Mouse (Mus musculus): ENCODE data around the gene Pde1c. TPM values are rescaled to one million over a fixed set of nuclear protein-coding genes. Genes with fewer than 3 reads are reported as not detected.

Pde1c gene
- polyA plus RNA-seq, 1 experiment: not detected

DNA sequence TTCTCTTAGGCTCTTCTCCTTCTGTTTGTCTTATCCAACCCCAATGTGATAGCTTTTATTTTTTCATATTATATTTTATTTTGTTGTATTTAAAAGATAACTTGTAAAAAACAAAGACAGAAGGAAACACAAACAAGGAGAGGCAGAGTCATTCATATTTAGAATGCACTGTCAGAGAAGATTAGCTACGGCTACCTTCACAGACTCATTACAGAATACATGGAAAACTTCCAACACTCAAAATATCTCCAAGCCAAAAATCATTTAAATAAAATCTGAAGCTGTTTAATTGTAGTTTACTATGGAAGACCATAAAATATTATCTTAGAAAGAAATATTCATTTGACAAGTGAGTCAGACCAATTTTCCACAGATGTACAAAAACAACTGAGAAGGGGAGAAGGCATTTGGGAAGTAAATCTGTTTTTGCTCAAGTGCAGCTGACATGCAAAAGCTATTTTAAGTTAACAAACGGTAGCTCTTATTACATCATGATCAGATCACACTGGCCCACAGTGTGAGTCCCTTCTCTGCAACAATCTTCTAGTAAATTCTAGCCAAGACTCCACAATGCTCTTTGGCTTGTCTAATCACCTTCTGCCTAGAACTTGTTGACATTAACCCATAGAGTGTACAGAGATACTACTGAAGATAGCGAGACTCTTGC is 438.3 kb downstream of the Pde1c start:
- TF ChIP-seq CTCF (IDR thresholded peaks at IDR 0.05; ENCODE audit: insufficient read depth, low read depth, low read length): no peak
- no peak for TF ChIP-seq POLR2A (IDR thresholded peaks at IDR 0.05; ENCODE audit: insufficient read depth, low read depth, low read length)
- no peaks in the 10 kb centered on the region for H3K4me1 ChIP-seq (ENCODE audit: control insufficient read depth, insufficient read depth, low read length)
- WGBS: 52% methylated on average over 3 of the region's 3 CpGs
- no peak overlapping the region for H3K27ac ChIP-seq (ENCODE audit: insufficient read depth, low read depth, low read length)
- no peak overlapping the region for H3K4me3 ChIP-seq (ENCODE audit: insufficient read depth, low read depth, low read length)

DNA sequence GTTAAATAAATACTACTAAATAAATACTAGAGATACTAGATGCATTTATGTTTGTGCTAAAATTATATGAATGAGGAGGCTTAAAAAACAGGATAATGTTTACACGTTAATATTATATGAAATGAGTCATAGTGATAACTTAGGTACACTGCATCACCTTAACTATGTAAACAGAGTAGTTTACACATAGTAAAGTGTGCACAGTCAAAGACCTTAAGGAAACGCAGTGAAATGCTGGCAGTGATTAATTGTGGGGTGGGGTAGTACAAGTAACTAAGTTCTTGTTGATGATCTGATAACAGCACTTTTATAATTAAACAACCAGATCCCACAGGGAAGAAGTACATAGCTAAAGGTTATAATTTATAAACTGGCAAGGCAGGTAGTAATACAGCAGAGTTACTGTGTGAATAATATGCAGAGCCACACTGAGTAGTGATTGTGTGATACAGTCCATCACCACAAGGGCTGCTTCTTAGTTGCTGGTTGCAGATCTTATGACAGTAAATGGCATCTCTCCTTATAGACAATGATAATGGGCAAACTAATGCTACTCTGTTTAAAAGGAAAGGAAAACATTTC is 469.3 kb downstream of the Pde1c start:
- WGBS: 86% methylated on average over 2 of the region's 2 CpGs
- Histone ChIP-seq H3K4me1 (ENCODE audit: control insufficient read depth, insufficient read depth, low read length) (no peaks in the 10 kb centered on the region), H3K4me3 (ENCODE audit: insufficient read depth, low read depth, low read length) (no peak overlapping the region), H3K27ac (ENCODE audit: insufficient read depth, low read depth, low read length) (no peak overlapping the region)
- TF ChIP-seq POLR2A (IDR thresholded peaks at IDR 0.05; ENCODE audit: insufficient read depth, low read depth, low read length) (no peak), CTCF (IDR thresholded peaks at IDR 0.05; ENCODE audit: insufficient read depth, low read depth, low read length) (no peak)

DNA sequence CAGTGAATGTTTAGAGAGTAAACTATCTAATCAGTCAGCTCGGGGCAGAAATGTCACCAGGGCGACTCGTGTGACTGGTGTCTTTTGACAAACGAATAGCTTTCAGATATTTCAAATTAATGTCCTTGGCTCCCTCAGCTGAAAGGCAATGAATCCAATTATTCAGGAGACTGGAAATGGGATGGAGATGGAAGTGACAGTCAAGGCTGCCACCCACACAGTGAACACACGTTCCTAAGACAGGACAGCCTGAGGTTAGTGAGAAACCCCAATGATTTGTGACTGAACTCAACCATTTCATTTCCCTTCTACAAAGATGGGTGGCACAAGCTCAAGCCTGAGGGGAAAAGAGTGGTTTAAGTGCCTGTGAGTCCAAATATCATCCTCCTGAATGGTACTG is 470.5 kb downstream of the Pde1c start:
- Histone ChIP-seq H3K27ac (ENCODE audit: insufficient read depth, low read depth, low read length) (no peak overlapping the region), H3K4me1 (ENCODE audit: control insufficient read depth, insufficient read depth, low read length) (no peaks in the 10 kb centered on the region), H3K4me3 (ENCODE audit: insufficient read depth, low read depth, low read length) (no peak overlapping the region)
- TF ChIP-seq CTCF (IDR thresholded peaks at IDR 0.05; ENCODE audit: insufficient read depth, low read depth, low read length) (no peak), POLR2A (IDR thresholded peaks at IDR 0.05; ENCODE audit: insufficient read depth, low read depth, low read length) (no peak)
- WGBS: 71% methylated on average over 5 of the region's 5 CpGs

DNA sequence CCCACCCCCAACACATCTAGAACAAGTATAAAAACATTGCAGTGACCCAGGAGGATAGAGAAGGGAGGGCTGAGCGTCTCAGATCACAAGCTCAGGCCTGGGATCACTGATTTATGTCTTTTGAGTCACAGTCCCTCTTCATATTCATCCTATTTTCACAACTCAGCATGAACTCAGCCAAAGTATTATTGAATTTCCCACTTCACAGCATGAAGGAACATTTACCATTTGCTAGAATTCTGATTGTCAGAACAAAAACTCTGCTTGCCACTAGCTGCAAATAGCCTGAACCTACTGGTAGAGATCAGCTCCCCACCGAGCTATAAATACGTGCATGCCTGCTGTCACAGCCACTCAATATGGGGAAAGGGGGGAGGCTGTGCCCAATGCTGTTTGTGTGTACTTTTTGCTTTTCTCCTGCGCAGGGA is 492.5 kb downstream of the Pde1c start:
- H3K4me3 ChIP-seq (ENCODE audit: insufficient read depth, low read depth, low read length): no peak overlapping the region
- no peaks in the 10 kb centered on the region for H3K4me1 ChIP-seq (ENCODE audit: control insufficient read depth, insufficient read depth, low read length)
- 48% methylated on average over 4 of the region's 4 CpGs for WGBS
- TF ChIP-seq CTCF (IDR thresholded peaks at IDR 0.05; ENCODE audit: insufficient read depth, low read depth, low read length) (no peak), POLR2A (IDR thresholded peaks at IDR 0.05; ENCODE audit: insufficient read depth, low read depth, low read length) (no peak)
- no peak overlapping the region for H3K27ac ChIP-seq (ENCODE audit: insufficient read depth, low read depth, low read length)

DNA sequence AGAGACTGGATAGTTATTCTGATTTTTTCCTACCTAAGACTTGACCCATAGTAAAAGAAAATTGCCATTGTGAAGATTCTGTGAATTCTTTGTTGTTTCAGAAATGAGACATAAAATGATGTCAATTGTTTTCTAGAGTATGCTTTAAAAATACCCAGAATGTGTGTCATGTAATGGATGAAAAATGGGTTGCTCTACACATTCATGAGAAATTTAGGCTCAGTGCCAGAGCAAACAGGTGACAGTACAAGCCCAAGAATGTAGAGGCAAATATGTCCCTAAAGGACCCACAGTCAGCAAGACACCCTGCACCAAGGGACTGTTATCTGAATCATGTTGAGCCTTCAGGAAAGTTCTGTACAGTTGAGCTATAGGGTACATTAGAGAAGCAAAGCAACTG is 500.4 kb downstream of the Pde1c start:
- no peak overlapping the region for H3K27ac ChIP-seq (ENCODE audit: insufficient read depth, low read depth, low read length)
- H3K4me3 ChIP-seq (ENCODE audit: insufficient read depth, low read depth, low read length): no peak overlapping the region
- no peaks in the 10 kb centered on the region for H3K4me1 ChIP-seq (ENCODE audit: control insufficient read depth, insufficient read depth, low read length)
- TF ChIP-seq POLR2A (IDR thresholded peaks at IDR 0.05; ENCODE audit: insufficient read depth, low read depth, low read length): no peak
- TF ChIP-seq CTCF (IDR thresholded peaks at IDR 0.05; ENCODE audit: insufficient read depth, low read depth, low read length): no peak

DNA sequence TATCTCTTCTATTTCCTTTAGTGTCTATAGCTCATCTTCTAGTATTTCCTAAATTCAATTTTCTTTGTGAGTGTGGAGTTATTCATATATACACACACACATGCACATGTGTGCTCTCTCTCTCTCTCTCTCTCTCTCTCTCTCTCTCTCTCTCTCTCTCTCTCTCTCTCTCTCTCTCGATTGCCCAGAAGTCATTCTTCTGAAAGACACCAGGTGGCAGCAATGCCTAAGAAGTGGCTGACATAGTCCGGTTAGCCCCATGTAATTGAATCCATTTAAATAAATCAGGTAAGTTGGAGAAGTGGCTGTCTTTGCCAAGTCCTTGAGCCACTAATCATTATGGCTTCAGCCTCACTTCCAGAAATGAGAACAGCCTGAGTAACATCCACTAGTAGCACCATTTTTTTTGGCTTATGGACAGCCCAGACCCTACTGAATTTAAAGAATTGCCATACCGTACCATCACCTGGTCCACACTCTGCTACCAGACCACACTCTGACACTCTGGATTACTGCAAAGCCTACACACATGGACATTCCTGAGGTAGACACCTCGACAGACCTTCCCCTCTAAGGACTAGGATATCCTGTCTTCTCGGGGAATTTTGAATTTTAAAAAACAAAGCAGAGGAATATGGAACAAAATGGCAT is 502.1 kb downstream of the Pde1c start:
- Histone ChIP-seq H3K4me3 (ENCODE audit: insufficient read depth, low read depth, low read length) (no peak overlapping the region), H3K4me1 (ENCODE audit: control insufficient read depth, insufficient read depth, low read length) (no peaks in the 10 kb centered on the region), H3K27ac (ENCODE audit: insufficient read depth, low read depth, low read length) (no peak overlapping the region)
- TF ChIP-seq CTCF (IDR thresholded peaks at IDR 0.05; ENCODE audit: insufficient read depth, low read depth, low read length): no peak
- TF ChIP-seq POLR2A (IDR thresholded peaks at IDR 0.05; ENCODE audit: insufficient read depth, low read depth, low read length): no peak
- WGBS: 40% methylated on average over 5 of the region's 5 CpGs

DNA sequence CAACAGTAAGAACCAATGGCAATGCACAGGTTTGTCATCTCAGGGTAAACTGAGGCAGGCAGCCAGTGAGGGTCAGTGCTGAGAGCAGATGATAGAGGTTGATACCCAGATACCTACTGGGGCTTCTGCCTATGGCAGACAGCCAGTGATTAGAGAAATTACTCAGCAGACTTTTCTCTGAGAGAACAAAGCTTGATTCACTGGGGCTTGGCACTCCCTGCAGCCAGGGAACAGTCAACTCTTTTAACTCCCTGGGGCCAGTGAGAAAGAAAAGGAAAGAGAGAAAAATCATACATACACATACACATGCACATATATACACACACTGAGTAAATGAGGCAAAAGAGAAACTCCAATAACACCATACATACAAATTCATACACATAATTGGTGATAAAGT is 505.2 kb downstream of the Pde1c start:
- TF ChIP-seq POLR2A (IDR thresholded peaks at IDR 0.05; ENCODE audit: insufficient read depth, low read depth, low read length) (no peak), CTCF (IDR thresholded peaks at IDR 0.05; ENCODE audit: insufficient read depth, low read depth, low read length) (no peak)
- Histone ChIP-seq H3K27ac (ENCODE audit: insufficient read depth, low read depth, low read length) (no peak overlapping the region), H3K4me3 (ENCODE audit: insufficient read depth, low read depth, low read length) (no peak overlapping the region), H3K4me1 (ENCODE audit: control insufficient read depth, insufficient read depth, low read length) (no peaks in the 10 kb centered on the region)

DNA sequence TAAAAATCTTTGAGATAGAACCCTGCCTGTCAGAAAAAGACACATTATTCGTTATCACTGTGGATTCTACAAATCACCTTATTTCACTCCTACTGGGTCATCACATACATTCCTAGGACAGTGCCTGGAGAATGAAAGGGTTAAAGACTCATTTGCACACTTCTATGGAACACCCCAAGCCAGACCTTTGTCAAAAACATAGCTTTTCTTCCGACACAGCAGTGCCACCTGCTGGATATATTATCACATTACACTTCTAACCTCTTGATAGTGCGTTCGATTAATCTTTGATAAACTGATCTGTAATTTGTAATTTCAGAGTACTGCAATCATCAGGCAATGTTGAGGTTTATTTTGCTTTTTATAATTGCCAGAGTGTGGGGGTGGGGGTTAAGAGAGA is 519.8 kb downstream of the Pde1c start:
- 20% methylated on average over 4 of the region's 4 CpGs for WGBS
- Histone ChIP-seq H3K4me1 (ENCODE audit: control insufficient read depth, insufficient read depth, low read length) (no peaks in the 10 kb centered on the region), H3K4me3 (ENCODE audit: insufficient read depth, low read depth, low read length) (no peak overlapping the region), H3K27ac (ENCODE audit: insufficient read depth, low read depth, low read length) (no peak overlapping the region)
- TF ChIP-seq POLR2A (IDR thresholded peaks at IDR 0.05; ENCODE audit: insufficient read depth, low read depth, low read length) (no peak), CTCF (IDR thresholded peaks at IDR 0.05; ENCODE audit: insufficient read depth, low read depth, low read length) (no peak)

DNA sequence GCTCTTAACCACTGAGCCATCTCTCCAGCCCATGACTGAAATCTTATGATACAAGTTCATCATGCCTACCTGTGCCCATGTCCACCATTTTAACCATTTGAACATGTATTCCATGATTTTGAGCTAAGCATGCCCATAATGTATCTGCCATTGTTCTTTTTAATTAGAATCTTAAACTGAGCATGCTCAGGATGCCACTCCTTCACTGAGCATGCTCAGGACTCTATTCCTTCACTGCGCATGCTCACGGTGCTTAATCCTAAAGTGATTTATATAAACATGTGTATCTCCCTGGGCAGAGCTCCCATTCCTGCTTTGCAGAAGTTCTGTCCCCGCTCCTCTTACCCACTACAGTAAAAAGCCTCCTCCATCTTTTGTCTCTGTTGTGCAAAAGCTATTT is 520.3 kb downstream of the Pde1c start:
- no peak for TF ChIP-seq POLR2A (IDR thresholded peaks at IDR 0.05; ENCODE audit: insufficient read depth, low read depth, low read length)
- TF ChIP-seq CTCF (IDR thresholded peaks at IDR 0.05; ENCODE audit: insufficient read depth, low read depth, low read length): no peak
- WGBS: 91% methylated on average over 3 of the region's 3 CpGs
- H3K4me3 ChIP-seq (ENCODE audit: insufficient read depth, low read depth, low read length): no peak overlapping the region
- no peak overlapping the region for H3K27ac ChIP-seq (ENCODE audit: insufficient read depth, low read depth, low read length)
- no peaks in the 10 kb centered on the region for H3K4me1 ChIP-seq (ENCODE audit: control insufficient read depth, insufficient read depth, low read length)
